Mouse (Mus musculus) MEL (cell line): ENCODE measurements at regions not wholly inside any gene's neighbourhood (a gene's known extent, or its start where the extent isn't known, plus 50 kb on each side); places are given as distances from the start of the nearest gene placed in this dataset.

Experiments used
- CHD2 ChIP-seq: IDR thresholded peaks from 2 replicates; pipeline ENCODE4 v1.6.1; 2011; ENCODE audit warnings: low read length, improper control_type of control experiment
- CTCF ChIP-seq, 3 experiments: IDR thresholded peaks in 2 of 3; conservative IDR thresholded peaks in 1 of 3; 2 replicates each; pipeline ENCODE4 v1.5.1; 2011 to 2012; ENCODE audit warnings: low read length in 3 of 3, low read depth in 2 of 3, mild to moderate bottlenecking in 2 of 3, improper control_type of control experiment in 1 of 3, inconsistent platforms in 1 of 3, mixed read lengths in 1 of 3, moderate library complexity in 1 of 3; ENCODE audit not compliant: control insufficient read depth in 1 of 3, insufficient read depth in 1 of 3, poor library complexity in 1 of 3, severe bottlenecking in 1 of 3
- ZC3H11A ChIP-seq: IDR thresholded peaks from 2 replicates; pipeline ENCODE4 v1.6.1; 2012; ENCODE audit warnings: low read depth, mild to moderate bottlenecking, inconsistent platforms, low read length, improper control_type of control experiment

DNA sequence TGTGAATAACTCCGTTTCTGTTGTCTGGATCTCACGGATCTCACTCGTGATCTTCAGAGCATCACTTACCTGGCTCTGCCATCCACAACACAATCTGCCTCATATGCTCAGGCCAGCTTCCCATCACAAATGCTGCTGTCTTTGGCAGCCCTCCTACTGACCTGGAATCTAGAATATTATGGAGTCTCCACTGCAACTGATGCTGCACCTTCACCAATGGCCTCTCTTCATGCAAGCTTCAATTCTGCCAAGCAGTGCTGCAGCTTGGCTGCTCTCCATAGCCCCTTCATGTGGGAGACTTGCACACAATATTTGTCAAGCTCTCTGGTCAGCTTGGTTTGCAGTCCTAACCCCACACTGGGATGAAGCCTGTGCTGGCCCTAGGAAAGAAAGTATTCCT is 183.1 kb downstream of the Rbm26 start:
- TF ChIP-seq ZC3H11A (no peak), CHD2 (no peak), CTCF (IDR thresholded peaks at IDR 0.05 in 2 of 3, conservative IDR thresholded peaks at IDR 0.05 in 1 of 3; ENCODE audit: control insufficient read depth in 1 of 3, insufficient read depth in 1 of 3, low read depth in 2 of 3, low read length in 3 of 3, poor library complexity in 1 of 3, severe bottlenecking in 1 of 3) (no peak)
